Mouse (Mus musculus) cortical plate, adult 2 months (tissue): ENCODE data around the gene Fastkd3.
A peak's percentile ranks its signal among the peaks of the same experiment; 100 is the strongest.

Source experiments
- CTCF ChIP-seq: fragments of 200-500 bp; IDR thresholded peaks from 2 replicates; pipeline ENCODE4 v1.5.1; 2011; ENCODE audit warnings: mild to moderate bottlenecking, control low read depth, low read length; ENCODE audit not compliant: insufficient read depth; ENCODE audit errors: extremely low read depth
- POLR2A ChIP-seq: fragments of 200-500 bp; IDR thresholded peaks from 2 replicates; pipeline ENCODE4 v1.6.1; 2011; ENCODE audit warnings: mild to moderate bottlenecking, low read length, control low read depth; ENCODE audit not compliant: insufficient read depth; ENCODE audit errors: extremely low read depth

- peak; percentile 68 for TF ChIP-seq CTCF
- no peak for TF ChIP-seq POLR2A
These were observed 19.1 kb downstream of the Fastkd3 start for GRCm38 (mm10) chr13:68601184-68601583.
